Mouse (Mus musculus): Measurements from ENCODE around the gene Arhgap9.

The Arhgap9 gene

GRCm38 (mm10) chr10:127322669-127323068 is 905 bp downstream of the Arhgap9 start:
- no peak for DNase-seq (ENCODE audit: low read depth, low spot score)

DNA sequence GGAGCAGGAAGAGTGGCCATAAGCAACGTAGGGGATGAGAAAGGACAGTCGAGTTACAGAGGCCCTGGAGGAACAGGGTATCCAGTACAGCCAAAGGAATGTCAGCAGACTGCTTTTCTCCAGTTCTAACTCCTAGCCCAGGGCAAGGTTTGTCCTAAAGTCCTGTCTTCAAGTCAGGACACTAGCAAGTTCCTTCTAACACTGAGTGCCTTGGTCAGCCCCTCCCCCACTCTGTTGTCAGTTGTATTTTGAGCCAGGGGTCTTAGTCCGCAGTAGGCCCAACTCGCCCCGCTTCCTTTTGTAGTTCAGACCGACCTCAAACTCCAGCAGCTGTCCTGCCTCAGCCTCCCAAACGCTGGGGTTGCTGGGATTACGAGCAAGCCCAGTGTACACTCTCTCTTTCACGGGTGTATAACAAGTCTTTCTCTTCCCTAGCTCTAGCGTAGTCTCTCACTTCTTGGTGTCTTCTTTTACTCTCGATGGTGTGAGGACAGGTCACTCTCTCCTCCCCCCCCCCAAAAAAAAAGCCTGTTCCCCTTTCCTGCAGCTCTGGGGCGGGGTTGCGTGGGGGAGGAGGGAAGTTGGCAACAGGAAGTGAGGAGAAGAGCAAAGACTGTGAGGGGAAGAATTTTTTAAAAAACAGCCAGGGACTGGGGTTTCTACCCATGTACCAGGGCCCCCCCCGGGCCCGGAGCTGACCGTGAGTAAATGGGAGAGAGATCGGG is 1.5 kb downstream of the Arhgap9 start:
- DNase-seq (ENCODE audit: low read depth, low spot score) = no peak

DNA sequence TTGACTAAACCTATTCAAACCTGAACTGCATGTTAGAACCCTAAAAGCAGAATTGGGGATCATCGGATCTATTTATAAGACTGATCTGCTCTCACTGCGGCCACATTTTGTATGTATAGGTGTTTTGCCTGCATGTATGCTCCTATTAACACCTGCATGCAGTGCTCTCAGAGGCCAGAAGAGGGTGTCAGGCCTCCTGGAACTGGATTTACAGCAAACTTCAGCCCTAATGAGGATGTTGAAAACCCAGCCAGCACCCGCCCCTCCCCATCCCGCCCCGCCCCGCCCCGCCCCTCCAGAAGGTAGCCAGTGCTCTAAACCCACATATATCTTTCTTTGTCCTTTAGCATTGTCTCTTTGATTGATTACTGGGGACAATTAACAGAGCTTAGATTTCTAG is 2.7 kb downstream of the Arhgap9 start:
- no peak for DNase-seq (ENCODE audit: low read depth, low spot score)

- no peak for DNase-seq (ENCODE audit: low read depth, low spot score)
Observed at GRCm38 (mm10) chr10:127325454-127326016, 3.8 kb downstream of the Arhgap9 start.

- no peak for DNase-seq (ENCODE audit: low read depth, low spot score)
Observed at GRCm38 (mm10) chr10:127326017-127326801, 4.4 kb downstream of the Arhgap9 start.

DNA sequence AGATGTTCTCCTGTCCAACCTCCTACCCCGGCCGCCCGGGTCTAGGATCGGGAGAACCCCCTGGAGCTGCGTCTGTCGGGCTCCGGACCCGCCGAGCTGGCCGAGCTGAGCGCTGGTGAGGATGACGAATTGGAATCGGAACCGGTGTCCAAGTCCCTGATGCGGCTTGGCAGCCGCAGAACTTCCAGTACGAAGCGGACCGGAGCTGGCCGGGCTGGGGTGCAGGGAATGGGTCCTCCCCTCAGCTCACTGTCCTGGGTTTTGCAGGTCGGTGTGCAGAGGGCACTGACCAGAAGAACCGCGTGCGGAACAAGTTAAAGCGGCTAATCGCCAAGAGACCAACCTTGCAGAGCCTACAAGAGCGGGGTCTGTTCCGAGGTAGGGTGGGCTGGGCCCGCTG is 5.1 kb downstream of the Arhgap9 start:
- no peak for DNase-seq (ENCODE audit: low read depth, low spot score)

DNA sequence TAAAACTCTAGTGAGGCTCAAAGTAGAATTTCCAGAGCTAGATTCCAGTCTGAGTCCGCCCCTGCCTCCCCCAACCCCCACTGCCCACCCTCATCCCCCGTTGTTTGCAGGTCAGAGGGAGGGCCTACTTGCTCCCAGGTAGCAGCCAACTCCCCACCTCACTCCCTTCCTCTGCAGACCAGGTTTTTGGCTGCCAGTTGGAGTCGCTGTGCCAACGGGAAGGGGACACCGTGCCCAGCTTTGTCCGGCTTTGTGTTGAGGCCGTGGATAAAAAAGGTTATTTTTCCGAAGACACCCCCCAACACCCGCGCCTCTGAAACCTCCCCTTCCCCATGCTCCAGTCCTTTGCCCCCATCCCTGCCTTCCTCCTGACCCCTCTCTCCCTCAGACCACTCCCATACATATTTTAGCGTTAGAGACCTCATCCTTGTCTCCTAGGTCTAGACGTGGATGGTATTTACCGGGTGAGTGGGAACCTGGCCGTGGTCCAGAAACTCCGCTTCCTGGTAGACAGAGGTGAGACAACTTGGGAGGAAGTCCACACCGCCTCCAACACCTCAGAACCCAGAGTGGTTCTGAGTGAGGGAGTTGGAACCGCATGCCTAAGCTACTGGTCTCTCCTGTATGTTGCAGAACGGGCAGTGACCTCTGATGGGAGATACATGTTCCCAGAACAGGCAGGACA is 5.8 kb downstream of the Arhgap9 start:
- no peak for DNase-seq (ENCODE audit: low read depth, low spot score)

GRCm38 (mm10) chr10:127330212-127330611 is 8.4 kb downstream of the Arhgap9 start:
- no peak for DNase-seq (ENCODE audit: low read depth, low spot score)

DNA sequence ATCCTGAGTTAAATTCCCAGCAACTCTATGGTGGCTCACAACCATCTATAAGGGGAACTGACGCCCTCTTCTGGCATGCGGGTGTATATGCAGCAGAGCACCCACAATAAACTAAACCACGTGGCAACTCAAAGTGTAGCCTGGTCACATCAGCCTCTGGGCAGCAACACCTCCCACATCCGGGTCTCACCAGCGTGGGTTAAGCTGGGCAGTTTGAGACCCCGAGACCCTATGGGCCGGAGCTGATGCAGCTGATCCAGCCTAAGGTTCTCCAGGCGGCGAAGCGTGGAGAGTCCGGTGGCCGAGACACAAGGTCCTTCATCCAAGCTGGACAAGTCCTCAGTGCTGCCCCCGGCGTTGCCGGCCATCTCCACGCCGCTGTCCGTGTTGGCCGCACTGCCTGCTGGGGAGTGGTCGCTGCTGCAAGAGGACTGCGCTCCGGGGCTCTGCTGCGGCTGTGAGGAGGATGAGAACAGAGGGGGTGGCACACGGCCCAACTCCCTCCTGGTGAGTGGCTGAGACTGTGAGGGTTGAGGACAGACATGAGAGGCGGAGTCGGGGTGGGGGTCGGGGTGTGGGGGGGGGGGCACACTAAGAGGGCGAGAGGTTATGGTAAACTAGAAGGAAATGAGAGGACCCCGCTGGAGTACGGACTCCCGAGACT is 10.6 kb downstream of the Arhgap9 start:
- no peak for DNase-seq (ENCODE audit: low read depth, low spot score)

DNA sequence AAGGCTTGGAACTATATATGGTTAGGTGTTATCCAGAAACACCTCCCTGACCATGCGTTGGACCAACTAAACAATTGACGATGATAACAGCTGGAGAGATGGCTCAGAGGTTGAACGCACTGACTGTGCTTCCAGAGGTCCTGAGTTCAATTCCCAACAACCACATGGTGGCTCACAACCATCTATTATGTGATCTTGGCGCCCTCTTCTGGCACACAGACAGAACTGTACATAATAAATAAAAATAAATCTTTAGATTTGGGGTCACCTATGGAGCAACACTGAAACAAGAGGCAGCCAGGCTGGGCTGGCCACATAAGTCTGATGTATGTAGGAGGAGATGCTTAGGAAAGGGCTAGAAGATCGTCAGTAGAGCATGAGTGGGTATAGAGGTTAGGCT is 11.4 kb downstream of the Arhgap9 start:
- DNase-seq (ENCODE audit: low read depth, low spot score) = no peak

DNA sequence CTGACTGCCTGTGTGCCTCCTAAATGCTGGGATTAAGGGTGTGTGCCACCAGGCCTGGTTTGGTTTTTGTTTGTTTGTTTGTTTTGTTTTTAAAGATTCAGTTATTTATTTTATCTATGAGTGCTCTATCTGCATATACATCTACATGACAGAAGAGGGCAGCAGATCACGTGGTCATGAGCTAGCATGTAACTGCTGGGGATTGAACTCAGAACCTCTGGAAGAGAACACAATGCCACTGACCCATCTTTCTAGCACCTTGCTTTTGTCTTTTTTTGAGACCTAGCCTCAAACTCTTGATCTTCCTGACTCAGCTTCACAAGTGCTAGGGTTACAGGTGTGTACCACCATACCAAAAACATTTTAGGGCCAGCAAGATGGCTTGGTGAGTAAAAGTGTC is 13.5 kb downstream of the Arhgap9 start:
- DNase-seq (ENCODE audit: low read depth, low spot score) = no peak

GRCm38 (mm10) chr10:127336952-127337351 is 15.2 kb downstream of the Arhgap9 start:
- DNase-seq (ENCODE audit: low read depth, low spot score) = no peak

DNA sequence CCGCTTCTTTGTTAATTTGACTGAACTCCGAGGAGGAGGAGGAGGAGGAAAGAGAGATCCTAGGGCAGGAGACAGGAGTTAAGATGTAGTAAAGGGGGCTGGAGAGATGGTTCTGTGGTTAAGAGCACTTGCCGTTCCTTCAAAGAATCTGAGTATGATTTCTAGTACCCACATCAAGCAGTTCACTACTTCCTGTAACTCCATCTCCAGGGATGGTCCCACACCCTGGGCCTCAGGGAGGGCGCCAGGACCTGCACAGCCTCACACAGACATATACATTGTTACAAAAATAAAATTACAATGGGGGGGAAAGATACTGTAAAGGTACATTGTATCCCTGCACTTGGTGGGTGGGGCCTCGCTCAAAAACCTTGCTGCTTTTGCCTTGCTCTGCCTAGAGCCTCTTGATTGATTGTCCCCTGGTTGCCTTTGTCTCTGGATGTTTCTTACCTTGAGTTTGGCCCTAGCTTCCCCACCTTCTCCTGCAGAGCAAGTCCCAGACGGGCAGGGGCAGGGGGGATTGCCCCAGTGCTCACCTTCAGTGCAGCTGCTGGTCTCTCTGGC is 15.9 kb downstream of the Arhgap9 start:
- no peak for DNase-seq (ENCODE audit: low read depth, low spot score)

GRCm38 (mm10) chr10:127338930-127339682 is 17.3 kb downstream of the Arhgap9 start:
- DNase-seq (ENCODE audit: low read depth, low spot score) = peak; percentile 83

DNA sequence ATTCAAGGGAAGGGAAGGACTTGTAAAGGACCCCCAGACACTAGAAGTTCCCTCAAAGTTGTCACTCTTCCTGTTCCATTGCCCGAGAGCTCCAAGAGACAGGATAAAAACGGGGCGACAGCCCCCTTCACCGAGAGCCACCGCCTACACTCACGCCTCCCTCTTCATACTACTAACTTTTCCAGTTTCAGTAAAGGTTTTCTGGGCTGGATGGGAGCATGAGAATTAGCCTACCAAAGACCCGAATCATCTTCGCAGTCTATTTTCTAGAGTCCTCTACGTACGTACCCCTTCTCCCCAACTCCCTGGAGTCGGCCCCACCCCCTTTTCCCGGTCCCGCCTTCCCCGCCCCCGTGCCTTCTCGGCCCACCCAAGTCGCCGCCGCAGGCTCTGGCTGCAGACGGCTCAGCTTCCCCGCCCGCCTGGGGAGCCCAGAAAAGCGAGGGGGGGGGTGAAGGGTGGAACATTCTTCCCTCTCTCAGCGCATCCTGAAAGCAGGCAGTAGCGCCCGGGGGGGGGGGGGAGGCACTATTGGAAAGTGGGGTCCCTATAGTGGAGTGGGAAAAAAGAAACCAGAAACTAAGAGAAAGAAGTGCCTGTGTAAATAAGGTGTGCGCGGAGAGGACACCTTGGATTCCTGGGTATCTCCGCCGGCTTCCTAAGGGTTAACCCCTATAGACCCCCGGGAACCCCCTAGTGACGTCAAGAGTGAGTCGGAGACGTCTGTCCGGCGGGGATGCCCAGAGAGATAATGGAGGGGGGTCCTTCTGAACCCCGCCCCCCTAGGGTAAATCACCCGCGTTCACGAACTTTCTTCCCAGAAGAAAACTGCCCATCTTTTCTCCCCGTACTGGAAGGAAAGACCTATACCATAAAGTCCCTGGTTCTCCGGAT is 18.2 kb downstream of the Arhgap9 start:
- no peak for DNase-seq (ENCODE audit: low read depth, low spot score)

DNA sequence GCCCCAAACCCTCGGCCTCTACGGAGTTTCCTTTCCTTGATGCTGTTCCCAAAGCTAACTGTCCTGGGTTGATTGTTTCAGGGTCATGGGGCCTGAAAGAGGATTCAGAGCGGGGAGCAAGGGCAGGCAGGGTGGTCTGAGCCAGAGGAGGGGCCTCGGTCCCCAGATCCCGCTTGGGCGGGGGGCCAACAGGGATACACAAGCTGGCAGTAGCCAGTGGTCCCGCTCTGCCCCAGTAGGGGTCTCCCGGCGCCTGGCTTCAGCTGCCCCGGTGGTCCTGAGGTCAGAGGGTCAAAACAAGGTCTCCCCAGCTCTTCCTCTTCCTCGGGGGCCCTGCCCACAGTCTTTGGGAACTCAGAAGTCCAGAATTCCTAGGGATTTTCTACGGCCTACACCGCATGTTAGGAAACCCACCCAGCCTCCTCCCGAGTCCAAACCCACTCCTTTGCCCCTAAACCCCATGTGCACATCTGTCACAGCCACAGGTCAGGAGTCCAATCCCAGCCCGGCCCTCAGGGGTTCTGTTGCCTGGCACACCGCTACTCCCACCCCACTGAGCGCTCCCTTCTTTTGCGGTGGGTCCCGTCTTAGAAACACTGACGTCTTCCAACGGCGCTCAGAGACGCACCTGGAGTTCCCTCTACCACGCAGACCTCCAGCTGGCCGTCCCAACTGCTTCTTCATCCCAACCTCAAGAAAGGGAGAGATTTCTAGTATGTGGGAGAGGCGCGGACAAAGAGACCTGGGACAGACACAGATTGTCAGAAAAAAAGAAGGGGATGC is 19.0 kb downstream of the Arhgap9 start:
- no peak for DNase-seq (ENCODE audit: low read depth, low spot score)

DNA sequence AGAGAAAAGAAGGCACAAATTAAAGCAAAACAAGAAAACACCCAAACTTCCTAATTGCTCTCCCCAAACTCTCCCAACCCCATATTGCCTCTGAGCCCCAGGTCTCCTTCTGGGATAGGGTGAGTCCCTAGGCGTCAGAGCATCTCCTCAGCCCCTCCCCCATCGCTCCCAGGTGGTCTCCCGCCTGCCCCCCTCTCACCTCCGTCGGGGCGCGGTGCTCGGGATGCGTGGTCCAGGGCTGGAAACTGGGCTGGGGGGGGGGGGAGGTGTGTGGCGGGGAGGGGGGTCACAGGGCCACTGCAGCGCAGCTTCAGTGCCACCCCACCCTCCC is 19.6 kb downstream of the Arhgap9 start:
- DNase-seq (ENCODE audit: low read depth, low spot score) = no peak

DNA sequence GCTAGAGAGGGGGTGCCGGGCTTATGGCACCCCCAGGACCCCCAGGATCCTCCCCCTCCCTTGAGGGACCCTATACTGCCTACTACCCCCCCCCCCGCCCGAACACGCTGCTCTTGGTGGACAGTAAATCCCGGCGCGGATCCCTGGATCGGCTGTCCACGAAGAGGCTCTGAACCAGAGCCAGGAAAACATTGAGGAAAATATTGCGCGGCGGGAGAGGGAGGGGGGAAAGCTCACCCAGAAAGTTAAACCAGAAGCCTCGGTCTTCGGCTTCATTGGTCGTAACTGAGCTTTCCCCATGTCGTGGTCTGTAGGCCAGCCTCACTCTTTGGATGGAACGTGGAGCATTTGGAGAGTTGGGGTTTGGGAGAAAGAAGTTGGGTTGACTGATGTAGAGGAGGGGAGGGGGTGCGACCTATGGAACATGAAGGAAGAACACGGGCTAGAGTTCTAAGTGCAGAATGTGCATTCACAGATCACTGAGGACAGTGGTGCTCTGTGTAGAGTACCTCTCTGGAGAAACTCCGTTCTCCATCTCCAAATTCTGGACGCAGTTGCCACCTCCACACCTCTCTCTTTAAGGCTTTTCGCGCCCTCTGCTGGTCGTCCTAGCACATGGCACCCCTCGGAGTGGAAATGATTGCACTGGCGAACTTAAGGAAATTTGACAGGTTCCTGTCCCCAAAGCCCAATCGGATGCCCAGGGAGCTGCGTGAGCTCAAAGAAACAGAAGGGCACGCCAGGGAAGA is 20.3 kb downstream of the Arhgap9 start, which contains the start of gene Gli1:
TSS of gene Gli1 (minus strand) at position 84 of the 749 bp plus-strand sequence.
- peak; percentile 83 for DNase-seq (ENCODE audit: low read depth, low spot score)
